Mouse (Mus musculus): Measurements from ENCODE around the gene Zfp969. TPM values are rescaled to one million over a fixed set of nuclear protein-coding genes. Genes with fewer than 3 reads are reported as not detected.

The Zfp969 gene
- polyA plus RNA-seq (2015; fragmentation: Illumina TruSeq; extraction: RNeasy Lipid Tissue Mini Kit (QIAGEN cat#74804); ENCODE audit: insufficient read depth, low replicate concordance) = not detected

DNA sequence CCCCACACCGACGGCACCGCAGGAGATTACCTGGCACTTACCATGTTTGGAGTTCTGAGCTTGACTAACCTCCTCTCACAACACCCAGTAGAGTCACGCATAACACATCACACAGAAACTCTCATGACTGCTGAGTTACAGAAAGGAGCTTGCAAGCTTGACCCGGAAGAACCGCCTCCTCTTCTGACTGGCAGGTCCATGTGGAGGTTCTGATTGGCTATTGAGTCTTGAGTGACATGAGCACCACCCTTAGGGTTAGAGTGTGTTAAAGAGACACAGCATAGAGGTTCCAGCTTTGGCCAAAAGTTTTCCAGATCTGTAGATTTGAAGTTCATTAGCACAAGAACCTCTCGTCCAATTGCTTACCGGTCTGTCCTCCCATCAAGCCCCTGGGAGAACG lies at the start of gene Zfp969:
TSS of gene Zfp969 (minus strand) at position 101 of the 400 bp plus-strand sequence.

DNA sequence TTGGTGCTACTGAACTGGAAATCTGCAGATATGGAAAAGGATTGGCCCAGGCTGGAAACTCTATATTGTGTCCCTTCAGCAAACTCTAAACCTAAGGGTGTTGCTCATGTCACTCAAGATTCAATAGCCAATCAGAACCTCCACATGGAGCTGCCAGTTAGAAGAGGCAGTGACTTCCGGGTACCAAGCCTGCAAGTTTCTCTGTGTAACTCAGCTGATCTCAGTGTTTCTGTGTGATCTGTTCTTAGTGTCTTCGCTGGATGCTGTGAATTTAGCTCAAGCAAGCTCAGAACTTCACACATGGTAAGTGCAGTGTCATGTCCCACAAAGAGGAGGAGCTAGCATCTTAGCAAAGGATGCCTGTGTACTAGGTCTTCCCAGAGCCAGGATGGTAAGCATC lies 37.8 kb upstream of the Zfp969 start, which contains the start of gene Gm2007:
TSS of gene Gm2007 (plus strand) at position 301 of the 400 bp plus-strand sequence.

GRCm38 (mm10) chr2:175643678-175644077 lies 59.8 kb downstream of the Zfp969 start, which contains the start of gene Gm11007:
TSS of gene Gm11007 (plus strand) at chr2:175643978.

Other genes with a start within 250 kb of the Zfp969 start
- 11.9 TPM for gene Zfp965, start 233.7 kb downstream of the Zfp969 start, polyA plus RNA-seq (2015; fragmentation: Illumina TruSeq; extraction: RNeasy Lipid Tissue Mini Kit (QIAGEN cat#74804); ENCODE audit: insufficient read depth, low replicate concordance)
- not detected for gene Gm11007, start 59.7 kb downstream of the Zfp969 start, polyA plus RNA-seq (2015; fragmentation: Illumina TruSeq; extraction: RNeasy Lipid Tissue Mini Kit (QIAGEN cat#74804); ENCODE audit: insufficient read depth, low replicate concordance)
- not detected for gene Gm2007, start 37.9 kb upstream of the Zfp969 start, polyA plus RNA-seq (2015; fragmentation: Illumina TruSeq; extraction: RNeasy Lipid Tissue Mini Kit (QIAGEN cat#74804); ENCODE audit: insufficient read depth, low replicate concordance)
- gene Gm14288, start 97.4 kb upstream of the Zfp969 start, polyA plus RNA-seq (2015; fragmentation: Illumina TruSeq; extraction: RNeasy Lipid Tissue Mini Kit (QIAGEN cat#74804); ENCODE audit: insufficient read depth, low replicate concordance) = 13.6 TPM
- gene Gm6710, start 165.6 kb upstream of the Zfp969 start, polyA plus RNA-seq (2015; fragmentation: Illumina TruSeq; extraction: RNeasy Lipid Tissue Mini Kit (QIAGEN cat#74804); ENCODE audit: insufficient read depth, low replicate concordance) = 7.6 TPM
- 30.9 TPM for gene Zfp966, start 227.5 kb upstream of the Zfp969 start, polyA plus RNA-seq (2015; fragmentation: Illumina TruSeq; extraction: RNeasy Lipid Tissue Mini Kit (QIAGEN cat#74804); ENCODE audit: insufficient read depth, low replicate concordance)